Mouse (Mus musculus): ENCODE measurements around the gene Tanc1.

GRCm38 (mm10) chr2:59758139-59758918, 146.5 kb downstream of the Tanc1 start:
- no peak for TF ChIP-seq GATA1 (IDR thresholded peaks at IDR 0.05; ENCODE audit: low read length)
- TF ChIP-seq TAL1 (IDR thresholded peaks at IDR 0.05; ENCODE audit: low read length) = no peak
